Mouse (Mus musculus) midbrain, postnatal 0 days (tissue): Measurements from ENCODE around the gene Gm10024. TPM values are rescaled to one million over a fixed set of nuclear protein-coding genes. Genes with fewer than 3 reads are reported as not detected.
"Not testable (repeated sequence)": the region's sequence is repeated elsewhere in the genome, so short reads cannot be mapped to it uniquely, and the experiment has no call there.

Experiments used
- ATAC-seq: fragments of 200-750 bp; cut with Nextera tagmentation; 2 replicates; pipeline ENCODE4 v1.8.0; 2017; ENCODE audit warnings: moderate number of reproducible peaks, mild to moderate bottlenecking, moderate TSS enrichment, moderate library complexity; ENCODE audit not compliant: low FRiP score
- DNase-seq: peaks from one replicate; pipeline ENCODE4 v3.0.0-alpha.2; 2015; ENCODE audit warnings: low spot score
- H3K27ac ChIP-seq: fragments of 300-500 bp; sonication (generic); 2 replicates; pipeline ENCODE4 v1.5.1; 2014; ENCODE audit warnings: low read depth, mild to moderate bottlenecking, low read length, mixed read lengths
- H3K27me3 ChIP-seq: fragments of 300-500 bp; sonication (generic); 2 replicates; pipeline ENCODE4 v1.6.1; 2014; ENCODE audit warnings: low read length, control low read depth, mixed read lengths; ENCODE audit not compliant: insufficient read depth
- H3K36me3 ChIP-seq: fragments of 300-500 bp; sonication (generic); 2 replicates; pipeline ENCODE4 v1.6.1; 2014; ENCODE audit warnings: low read length, control low read depth, mixed read lengths; ENCODE audit not compliant: insufficient read depth
- H3K4me1 ChIP-seq: fragments of 300-500 bp; sonication (generic); 2 replicates; pipeline ENCODE4 v1.6.1; 2014; ENCODE audit warnings: mild to moderate bottlenecking, control low read depth, antibody characterized with exemption, low read length, mixed read lengths; ENCODE audit not compliant: insufficient read depth
- H3K4me2 ChIP-seq: fragments of 300-500 bp; sonication (generic); 2 replicates; pipeline ENCODE4 v1.6.1; 2014; ENCODE audit warnings: low read depth, mild to moderate bottlenecking, low read length, mixed read lengths; ENCODE audit not compliant: poor library complexity, severe bottlenecking
- H3K4me3 ChIP-seq: fragments of 300-500 bp; sonication (generic); 2 replicates; pipeline ENCODE4 v1.5.1; 2014; ENCODE audit warnings: low read depth, mild to moderate bottlenecking, low read length, moderate library complexity
- H3K9ac ChIP-seq: fragments of 300-500 bp; sonication (generic); replicated peaks from 2 replicates; pipeline ENCODE4 v1.6.1; 2014; ENCODE audit warnings: mild to moderate bottlenecking, low read length, moderate library complexity, mixed read lengths; ENCODE audit not compliant: poor library complexity, severe bottlenecking
- H3K9me3 ChIP-seq: fragments of 300-500 bp; sonication (generic); 2 replicates; pipeline ENCODE4 v1.6.1; 2016; ENCODE audit warnings: low read length, control low read depth
- CTCF ChIP-seq: IDR thresholded peaks from 2 replicates; pipeline ENCODE4 v1.5.1; 2016; ENCODE audit warnings: antibody characterized with exemption, mild to moderate bottlenecking
- WGBS: fragments of 180-500 bp; shearing (Covaris S2); extraction: QIAGEN DNeasy Blood & Tissue Kit; methylation state at CpG from one replicate; pipeline ENCODE4 v1.1.7; 2014; 5-methylcytosine and 5-hydroxymethylcytosine counted together
- polyA plus RNA-seq: library from polyadenylated mRNA; unstranded; fragments of >200 nt; fragmentation: Nextera tagmentation; extraction: Ambion mirVana; gene quantifications from 2 replicates; pipeline ENCODE4 v1.2.1, GENCODE M21; 2015
- total RNA-seq: library from RNA; depleted of rRNA; stranded (reverse); fragments of >200 nt; gene quantifications from 2 replicates; pipeline ENCODE4 v1.2.3, GENCODE M21; 2014

Gene Gm10024
- total and polyA plus RNA-seq, 2 experiments from 2014 or later = not detected

- Histone ChIP-seq H3K9me3 (no peaks in the 10 kb centered on the region), H3K4me3 (no peak overlapping the region), H3K36me3 (no peaks in the 10 kb centered on the region), H3K9ac (no peak overlapping the region), H3K4me2 (no peak overlapping the region), H3K27me3 (no peaks in the 10 kb centered on the region), H3K4me1 (no peaks in the 10 kb centered on the region), H3K27ac (no peak overlapping the region)
- WGBS = 73% methylated on average over 8 of the region's 8 CpGs
- DNase-seq (no peak), ATAC-seq (no peak)
- no peak for TF ChIP-seq CTCF
Measured at GRCm38 (mm10) chr10:77724855-77725254, 13.6 kb downstream of the Gm10024 start.

- Histone ChIP-seq H3K36me3 (no peaks in the 10 kb centered on the region), H3K9ac (no peak within 1 kb of the TSS), H3K4me3 (no peak within 1 kb of the TSS), H3K9me3 (no peaks in the 10 kb centered on the region), H3K4me2 (no peak within 1 kb of the TSS), H3K27me3 (no peaks in the 10 kb centered on the region), H3K4me1 (no peaks in the 10 kb centered on the region), H3K27ac (no peak within 1 kb of the TSS)
- DNase-seq = no peak
- no peak for TF ChIP-seq CTCF
- no peak for ATAC-seq
- 37% methylated on average over 3 of the region's 3 CpGs for WGBS
Measured at GRCm38 (mm10) chr10:77726186-77726585, 14.9 kb downstream of the Gm10024 start, which contains the start of gene Gm10100. Gene Gm10100 (plus strand): TSS chr10:77726486.

GRCm38 (mm10) chr10:77728280-77728679 is 17.0 kb downstream of the Gm10024 start:
- WGBS = 71% methylated on average over 4 of the region's 4 CpGs
- ATAC-seq = no peak

GRCm38 (mm10) chr10:77729241-77729640 is 18.0 kb downstream of the Gm10024 start:
- Histone ChIP-seq H3K4me3 (no peak overlapping the region), H3K4me2 (no peak overlapping the region), H3K27ac (no peak overlapping the region), H3K27me3 (no peaks in the 10 kb centered on the region), H3K9me3 (no peaks in the 10 kb centered on the region), H3K36me3 (no peaks in the 10 kb centered on the region), H3K9ac (no peak overlapping the region), H3K4me1 (no peaks in the 10 kb centered on the region)
- ATAC-seq (no peak), DNase-seq (no peak)
- peak; percentile 46 for TF ChIP-seq CTCF
- 57% methylated on average over 4 of the region's 4 CpGs for WGBS

More at GRCm38 (mm10) chr10:77728280-77728679, 17.0 kb downstream of the Gm10024 start:
- Histone ChIP-seq H3K27ac (no peak overlapping the region), H3K27me3 (no peaks in the 10 kb centered on the region), H3K4me3 (no peak overlapping the region), H3K36me3 (no peaks in the 10 kb centered on the region), H3K4me1 (no peaks in the 10 kb centered on the region), H3K4me2 (no peak overlapping the region), H3K9ac (no peak overlapping the region), H3K9me3 (no peaks in the 10 kb centered on the region)
- no peak for DNase-seq
- peak; percentile 41 for TF ChIP-seq CTCF

DNA sequence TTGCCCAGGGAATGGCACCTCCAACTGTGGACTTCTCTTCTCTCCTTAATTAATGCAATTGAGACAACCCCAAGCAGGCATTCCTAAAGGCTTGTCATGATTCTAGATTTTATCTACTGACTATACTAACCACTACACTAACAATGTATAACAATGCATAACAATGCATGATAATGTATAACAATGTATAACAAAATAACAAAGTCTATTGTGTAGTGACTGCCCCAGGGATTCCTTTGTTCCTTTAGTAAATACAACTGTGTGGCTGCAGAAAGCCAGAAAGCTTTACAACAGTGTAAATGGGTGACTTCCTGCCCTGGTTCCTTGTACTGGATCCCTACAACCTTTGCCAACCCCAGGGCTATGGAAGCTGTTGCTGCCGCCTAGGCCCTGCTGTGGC is 24.7 kb downstream of the Gm10024 start:
- no peak overlapping the region for H3K27ac ChIP-seq
- WGBS = 93% methylated on average over 1 of the region's 1 CpGs
- no peak overlapping the region for H3K9ac ChIP-seq
- DNase-seq (no peak), ATAC-seq (no peak)
- no peak for TF ChIP-seq CTCF
- no peaks in the 10 kb centered on the region for H3K4me1 ChIP-seq
- no peaks in the 10 kb centered on the region for H3K36me3 ChIP-seq
- no peaks in the 10 kb centered on the region for H3K9me3 ChIP-seq
- H3K27me3 ChIP-seq = no peaks in the 10 kb centered on the region
- H3K4me2 ChIP-seq = no peak overlapping the region
- no peak overlapping the region for H3K4me3 ChIP-seq

DNA sequence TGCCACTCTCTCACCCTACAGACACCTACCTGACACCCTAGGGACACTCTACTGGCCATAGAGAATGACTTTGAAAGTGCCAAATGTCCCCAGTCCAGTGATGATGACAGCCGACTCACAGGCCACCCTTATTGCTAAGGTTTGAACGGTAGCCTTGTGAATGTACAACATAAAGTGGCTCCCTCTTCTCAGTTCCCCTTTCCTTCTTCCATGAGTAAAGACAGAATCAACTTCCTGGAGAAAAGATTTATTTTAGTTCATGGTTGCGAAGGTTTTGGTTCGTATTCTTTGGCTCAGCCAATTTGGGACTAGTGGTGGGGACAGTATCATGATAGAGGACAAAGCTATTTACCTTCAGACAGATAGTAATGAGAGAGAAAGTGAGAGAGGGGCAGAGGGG is 27.7 kb downstream of the Gm10024 start:
- ATAC-seq (no peak), DNase-seq (no peak)
- Histone ChIP-seq H3K27me3 (no peaks in the 10 kb centered on the region), H3K4me1 (no peaks in the 10 kb centered on the region), H3K9ac (no peak overlapping the region), H3K4me2 (no peak overlapping the region), H3K36me3 (no peaks in the 10 kb centered on the region), H3K4me3 (no peak overlapping the region), H3K9me3 (no peaks in the 10 kb centered on the region), H3K27ac (no peak overlapping the region)
- 93% methylated on average over 4 of the region's 4 CpGs for WGBS
- TF ChIP-seq CTCF = no peak

DNA sequence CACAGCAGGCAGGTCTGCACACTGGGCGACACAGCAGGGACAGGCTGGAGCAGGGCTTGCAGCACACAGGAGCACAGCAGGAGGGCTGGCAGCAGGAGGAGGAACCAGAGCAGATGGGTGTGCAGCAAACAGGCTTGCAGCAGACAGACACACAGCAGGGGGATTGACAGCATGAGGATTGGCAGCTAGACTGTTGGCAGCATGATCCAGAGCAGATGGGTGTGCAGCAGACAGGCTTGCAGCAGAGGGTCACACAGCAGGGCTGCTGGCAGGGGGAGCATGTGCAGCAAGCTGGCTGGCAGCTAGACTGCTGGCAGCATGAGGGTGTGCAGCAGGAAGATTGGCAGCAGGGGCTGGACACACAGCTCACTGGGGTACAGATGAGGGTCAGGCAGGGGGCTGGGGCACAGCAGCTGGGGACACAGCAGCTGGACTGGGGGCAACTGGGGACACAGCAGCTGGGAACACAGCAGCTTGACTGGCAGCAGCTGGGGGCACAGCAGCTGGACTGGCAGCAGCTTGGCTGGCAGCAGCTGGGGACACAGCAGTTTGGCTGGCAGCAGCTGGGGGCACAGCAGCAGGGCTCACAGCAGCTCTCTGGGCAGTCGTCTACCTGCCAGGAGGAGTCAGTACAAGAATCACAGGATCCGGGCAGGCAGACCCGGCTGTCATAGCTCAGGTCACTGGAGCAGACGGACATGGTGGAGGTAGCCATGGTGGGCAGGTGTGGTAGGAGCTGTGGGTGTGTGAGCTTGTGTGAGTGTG is 30.8 kb downstream of the Gm10024 start, which contains the start of gene Gm18596:
Gene Gm18596 (minus strand): TSS at position 715 of the 765 bp plus-strand sequence.
- H3K9me3 ChIP-seq, H3K4me3 ChIP-seq, H3K4me2 ChIP-seq, H3K27me3 ChIP-seq, ATAC-seq, DNase-seq, H3K36me3 ChIP-seq, H3K9ac ChIP-seq, H3K4me1 ChIP-seq, H3K27ac ChIP-seq: not testable (repeated sequence)
- 55% methylated on average over 4 of the region's 5 CpGs for WGBS

- H3K9ac ChIP-seq, H3K27ac ChIP-seq, H3K36me3 ChIP-seq, H3K4me1 ChIP-seq, H3K27me3 ChIP-seq, H3K4me2 ChIP-seq, ATAC-seq, H3K9me3 ChIP-seq, H3K4me3 ChIP-seq, DNase-seq: not testable (repeated sequence)
- 63% methylated on average over 1 of the region's 1 CpGs for WGBS
Measured at GRCm38 (mm10) chr10:77750686-77751085, 39.4 kb downstream of the Gm10024 start.

DNA sequence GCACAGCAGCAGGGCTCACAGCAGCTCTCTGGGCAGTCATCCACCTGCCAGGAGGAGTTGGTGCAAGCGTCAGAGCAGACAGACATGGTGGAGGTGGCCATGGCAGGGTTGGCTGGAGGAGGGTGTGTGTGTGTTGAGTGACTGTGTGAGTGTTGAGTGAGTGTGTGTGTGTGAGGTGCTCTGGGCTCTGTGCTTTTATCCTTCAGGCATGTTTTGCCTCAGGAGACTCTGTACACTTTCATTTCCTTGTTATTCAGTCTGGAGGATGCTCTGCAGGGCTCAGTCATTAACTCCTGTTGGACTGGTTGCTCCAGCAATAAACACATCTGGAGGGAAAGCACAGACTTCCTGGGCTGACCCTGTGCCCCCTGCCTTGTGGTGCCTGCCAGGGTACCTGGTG is 40.0 kb downstream of the Gm10024 start, which contains the start of gene Gm9736:
Gene Gm9736 (minus strand): TSS at position 101 of the 400 bp plus-strand sequence.
- not testable (repeated sequence) for H3K36me3 ChIP-seq, H3K9ac ChIP-seq, H3K27ac ChIP-seq, H3K27me3 ChIP-seq, H3K9me3 ChIP-seq, H3K4me2 ChIP-seq, DNase-seq, H3K4me3 ChIP-seq, H3K4me1 ChIP-seq, ATAC-seq
- 44% methylated on average over 1 of the region's 1 CpGs for WGBS
